Mouse (Mus musculus) hindbrain, embryonic 10.5 days (tissue): ENCODE measurements at regions not wholly inside any gene's neighbourhood (a gene's known extent, or its start where the extent isn't known, plus 50 kb on each side); places are given as distances from the start of the nearest gene placed in this dataset.

Experiments
- DNase-seq: peaks from one replicate; pipeline ENCODE4 v3.0.0-alpha.2; 2017; ENCODE audit warnings: low spot score
- H3K27ac ChIP-seq: fragments of 300-500 bp; sonication (generic); 2 replicates; pipeline ENCODE4 v1.5.1; 2016; ENCODE audit warnings: mild to moderate bottlenecking, moderate library complexity
- H3K27me3 ChIP-seq: fragments of 300-500 bp; sonication (generic); 2 replicates; pipeline ENCODE4 v1.6.1; 2016; ENCODE audit warnings: mild to moderate bottlenecking; ENCODE audit not compliant: poor library complexity, insufficient read depth, severe bottlenecking
- H3K36me3 ChIP-seq: fragments of 300-500 bp; sonication (generic); 2 replicates; pipeline ENCODE4 v1.6.1; 2016; ENCODE audit warnings: mild to moderate bottlenecking, moderate library complexity
- H3K4me1 ChIP-seq: fragments of 300-500 bp; sonication (generic); replicated peaks from 2 replicates; pipeline ENCODE4 v1.6.1; 2016; ENCODE audit warnings: mild to moderate bottlenecking
- H3K4me3 ChIP-seq: fragments of 300-500 bp; sonication (generic); 2 replicates; pipeline ENCODE4 v1.5.1; 2016; ENCODE audit warnings: mild to moderate bottlenecking, moderate library complexity
- H3K9me3 ChIP-seq: fragments of 300-500 bp; sonication (generic); 2 replicates; pipeline ENCODE4 v1.6.1; 2016; ENCODE audit warnings: mild to moderate bottlenecking, moderate library complexity
- WGBS: fragments of 180-500 bp; shearing (Covaris S2); methylation state at CpG from one replicate; pipeline ENCODE4 v1.1.7; 2016; 5-methylcytosine and 5-hydroxymethylcytosine counted together

GRCm38 (mm10) chr6:49966555-49966954 lies 143.5 kb upstream of the Mpp6 start:
- H3K36me3 ChIP-seq: no peaks in the 10 kb centered on the region
- no peak overlapping the region for H3K27ac ChIP-seq
- no peaks in the 10 kb centered on the region for H3K27me3 ChIP-seq
- no peak for DNase-seq
- WGBS: 87% methylated on average over 3 of the region's 3 CpGs
- no peaks in the 10 kb centered on the region for H3K4me1 ChIP-seq
- H3K9me3 ChIP-seq: no peaks in the 10 kb centered on the region
- H3K4me3 ChIP-seq: no peak overlapping the region

GRCm38 (mm10) chr6:49973258-49973865 lies 136.7 kb upstream of the Mpp6 start:
- no peaks in the 10 kb centered on the region for H3K36me3 ChIP-seq
- no peak overlapping the region for H3K4me3 ChIP-seq
- no peaks in the 10 kb centered on the region for H3K27me3 ChIP-seq
- DNase-seq: no peak
- H3K27ac ChIP-seq: no peak overlapping the region
- no peaks in the 10 kb centered on the region for H3K9me3 ChIP-seq
- 85% methylated on average over 7 of the region's 7 CpGs for WGBS
- no peaks in the 10 kb centered on the region for H3K4me1 ChIP-seq

GRCm38 (mm10) chr6:49977783-49978182 lies 132.3 kb upstream of the Mpp6 start:
- H3K4me1 ChIP-seq: no peaks in the 10 kb centered on the region
- no peaks in the 10 kb centered on the region for H3K27me3 ChIP-seq
- 73% methylated on average over 11 of the region's 11 CpGs for WGBS
- no peaks in the 10 kb centered on the region for H3K36me3 ChIP-seq
- DNase-seq: no peak
- no peak overlapping the region for H3K4me3 ChIP-seq
- no peak overlapping the region for H3K27ac ChIP-seq
- H3K9me3 ChIP-seq: no peaks in the 10 kb centered on the region

GRCm38 (mm10) chr6:49983740-49984139 lies 126.3 kb upstream of the Mpp6 start:
- Histone ChIP-seq H3K36me3 (no peaks in the 10 kb centered on the region), H3K4me3 (no peak overlapping the region), H3K27ac (peak overlapping the region; percentile 35; the same call in 1 of the 2 replicates), H3K4me1 (peaks cover 16% of the 10 kb centered on the region), H3K9me3 (no peaks in the 10 kb centered on the region), H3K27me3 (no peaks in the 10 kb centered on the region)
- DNase-seq: no peak
- WGBS: 67% methylated on average over 4 of the region's 4 CpGs

- WGBS: 70% methylated on average over 6 of the region's 6 CpGs
- H3K4me3 ChIP-seq: no peak overlapping the region
- no peaks in the 10 kb centered on the region for H3K27me3 ChIP-seq
- DNase-seq: no peak
- no peaks in the 10 kb centered on the region for H3K36me3 ChIP-seq
- no peak overlapping the region for H3K27ac ChIP-seq
- peaks cover 16% of the 10 kb centered on the region for H3K4me1 ChIP-seq
- H3K9me3 ChIP-seq: no peaks in the 10 kb centered on the region
These were observed 124.9 kb upstream of the Mpp6 start for GRCm38 (mm10) chr6:49985127-49985526.

- H3K4me1 ChIP-seq: peaks cover 16% of the 10 kb centered on the region
- WGBS: 89% methylated on average over 5 of the region's 5 CpGs
- no peaks in the 10 kb centered on the region for H3K36me3 ChIP-seq
- no peak overlapping the region for H3K4me3 ChIP-seq
- no peak overlapping the region for H3K27ac ChIP-seq
- H3K27me3 ChIP-seq: no peaks in the 10 kb centered on the region
- no peak for DNase-seq
- no peaks in the 10 kb centered on the region for H3K9me3 ChIP-seq
These were observed 122.9 kb upstream of the Mpp6 start for GRCm38 (mm10) chr6:49987141-49987540.

- DNase-seq: no peak
- no peaks in the 10 kb centered on the region for H3K27me3 ChIP-seq
- WGBS: 92% methylated on average over 3 of the region's 3 CpGs
- H3K27ac ChIP-seq: no peak overlapping the region
- H3K9me3 ChIP-seq: no peaks in the 10 kb centered on the region
- peaks cover 16% of the 10 kb centered on the region for H3K4me1 ChIP-seq
- H3K36me3 ChIP-seq: no peaks in the 10 kb centered on the region
- no peak overlapping the region for H3K4me3 ChIP-seq
These were observed 122.4 kb upstream of the Mpp6 start for GRCm38 (mm10) chr6:49987541-49988210.

GRCm38 (mm10) chr6:49989585-49990521 lies 120.2 kb upstream of the Mpp6 start:
- Histone ChIP-seq H3K36me3 (no peaks in the 10 kb centered on the region), H3K4me1 (peaks cover 7% of the 10 kb centered on the region; the same call in 1 of the 2 replicates), H3K27me3 (no peaks in the 10 kb centered on the region), H3K4me3 (no peak overlapping the region), H3K9me3 (no peaks in the 10 kb centered on the region), H3K27ac (no peak overlapping the region)
- WGBS: 92% methylated on average over 9 of the region's 9 CpGs
- no peak for DNase-seq

- Histone ChIP-seq H3K4me3 (no peak overlapping the region), H3K27me3 (no peaks in the 10 kb centered on the region), H3K4me1 (0 out of 2 replicates have a peak, but pooled peaks cover 2% of the 10 kb centered on the region), H3K9me3 (no peaks in the 10 kb centered on the region), H3K36me3 (no peaks in the 10 kb centered on the region), H3K27ac (no peak overlapping the region)
- WGBS: 79% methylated on average over 8 of the region's 8 CpGs
- no peak for DNase-seq
These were observed 119.6 kb upstream of the Mpp6 start for GRCm38 (mm10) chr6:49990522-49990858.

- Histone ChIP-seq H3K36me3 (no peaks in the 10 kb centered on the region), H3K9me3 (no peaks in the 10 kb centered on the region), H3K4me3 (no peak overlapping the region), H3K27ac (no peak overlapping the region), H3K27me3 (no peaks in the 10 kb centered on the region), H3K4me1 (no peaks in the 10 kb centered on the region)
- 92% methylated on average over 11 of the region's 11 CpGs for WGBS
- DNase-seq: no peak
These were observed 110.7 kb upstream of the Mpp6 start for GRCm38 (mm10) chr6:49999365-49999764.

- DNase-seq: no peak
- no peaks in the 10 kb centered on the region for H3K9me3 ChIP-seq
- 0 out of 2 replicates have a peak, but pooled peaks cover 3% of the 10 kb centered on the region for H3K4me1 ChIP-seq
- H3K4me3 ChIP-seq: no peak overlapping the region
- no peak overlapping the region for H3K27ac ChIP-seq
- H3K36me3 ChIP-seq: no peaks in the 10 kb centered on the region
- WGBS: 84% methylated on average over 4 of the region's 4 CpGs
- no peaks in the 10 kb centered on the region for H3K27me3 ChIP-seq
These were observed 102.0 kb upstream of the Mpp6 start for GRCm38 (mm10) chr6:50008074-50008473.

- WGBS: 79% methylated on average over 3 of the region's 3 CpGs
These were observed 101.2 kb upstream of the Mpp6 start for GRCm38 (mm10) chr6:50008869-50009268.

GRCm38 (mm10) chr6:50009339-50009738 lies 100.7 kb upstream of the Mpp6 start:
- Histone ChIP-seq H3K4me1 (0 out of 2 replicates have a peak, but pooled peaks cover 9% of the 10 kb centered on the region), H3K9me3 (no peaks in the 10 kb centered on the region), H3K4me3 (no peak overlapping the region), H3K27ac (no peak overlapping the region; the same call in 1 of the 2 replicates), H3K27me3 (no peaks in the 10 kb centered on the region), H3K36me3 (no peaks in the 10 kb centered on the region)
- 79% methylated on average over 7 of the region's 7 CpGs for WGBS
- no peak for DNase-seq

More at GRCm38 (mm10) chr6:50008869-50009268, 101.2 kb upstream of the Mpp6 start:
- Histone ChIP-seq H3K4me1 (0 out of 2 replicates have a peak, but pooled peaks cover 8% of the 10 kb centered on the region), H3K27ac (no peak overlapping the region; the same call in 1 of the 2 replicates), H3K4me3 (no peak overlapping the region), H3K27me3 (no peaks in the 10 kb centered on the region), H3K9me3 (no peaks in the 10 kb centered on the region), H3K36me3 (no peaks in the 10 kb centered on the region)
- no peak for DNase-seq
